Mouse (Mus musculus) small intestine, adult 2 months (tissue): ENCODE data around the gene Ralb.

Experiments
- CTCF ChIP-seq: fragments of 200-500 bp; IDR thresholded peaks from 2 replicates; pipeline ENCODE4 v1.5.1; 2012; ENCODE audit warnings: low read depth, mild to moderate bottlenecking, control low read depth, inconsistent platforms, low read length, moderate library complexity, mixed read lengths; ENCODE audit not compliant: insufficient replicate concordance, insufficient read length; ENCODE audit errors: extremely low read depth
- POLR2A ChIP-seq: fragments of 200-500 bp; IDR thresholded peaks from 2 replicates; pipeline ENCODE4 v1.6.1; 2012; ENCODE audit warnings: low read depth, mild to moderate bottlenecking, control low read depth, inconsistent platforms, low read length, moderate library complexity

- no peak for TF ChIP-seq POLR2A
- TF ChIP-seq CTCF, result no peak
Observed at GRCm38 (mm10) chr1:119494024-119494711, 10.4 kb downstream of the Ralb start.
